Mouse (Mus musculus): ENCODE measurements at regions not wholly inside any gene's neighbourhood (a gene's known extent, or its start where the extent isn't known, plus 50 kb on each side); places are given as distances from the start of the nearest gene placed in this dataset.

DNA sequence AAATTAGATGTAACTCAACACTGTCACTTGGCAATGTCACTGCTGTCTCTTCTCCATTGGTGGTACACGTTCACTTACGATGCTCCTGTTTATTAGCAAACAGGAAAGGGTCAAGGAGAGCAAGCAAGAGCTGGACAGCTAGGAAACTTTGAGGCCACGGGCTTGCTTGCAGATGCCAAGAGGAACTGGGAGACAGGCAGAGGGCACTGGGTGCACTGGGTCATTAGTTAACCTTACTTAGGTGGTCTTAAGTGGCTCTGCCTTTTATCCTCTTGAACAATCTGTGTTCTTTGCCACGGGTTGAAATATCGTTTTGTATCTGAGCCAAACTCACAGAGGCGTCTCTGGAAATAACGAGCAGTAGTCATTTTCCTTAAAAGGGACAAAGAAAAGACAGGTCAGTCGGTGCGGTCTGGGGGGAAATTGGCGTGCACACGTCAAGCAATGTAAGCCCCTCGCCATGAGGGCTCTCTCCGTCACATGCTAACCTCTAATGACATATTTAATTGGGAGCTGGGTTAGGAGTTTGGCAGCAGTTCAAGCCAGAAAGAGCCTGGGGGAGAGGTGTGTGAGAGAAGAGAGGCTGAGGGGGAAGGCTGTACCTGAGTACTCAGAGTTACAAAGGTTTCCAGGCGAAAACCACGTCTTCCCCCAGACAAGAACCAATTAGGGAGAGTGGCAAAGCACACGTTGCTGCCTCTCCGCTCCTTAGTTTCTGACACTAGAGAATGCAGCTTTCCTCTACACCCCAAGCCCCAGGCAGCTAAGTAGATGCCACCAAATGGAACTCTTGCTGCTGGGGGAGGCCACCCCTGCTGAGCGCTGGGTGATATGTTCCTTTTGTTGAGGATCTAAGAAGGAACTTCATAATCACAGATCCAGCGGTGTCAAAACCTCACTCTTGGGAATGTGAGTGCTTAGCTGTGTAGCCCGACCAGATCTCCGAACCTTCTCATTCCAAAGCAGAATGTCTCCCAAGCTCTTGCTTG, 140.0 kb upstream of the Tut7 start:
- in situ Hi-C loops (cut with MseI, MboI): no loop called here

GRCm38 (mm10) chr13:59956441-59956840, 133.5 kb upstream of the Tut7 start:
- in situ Hi-C loops (cut with MseI, MboI): no loop called here

DNA sequence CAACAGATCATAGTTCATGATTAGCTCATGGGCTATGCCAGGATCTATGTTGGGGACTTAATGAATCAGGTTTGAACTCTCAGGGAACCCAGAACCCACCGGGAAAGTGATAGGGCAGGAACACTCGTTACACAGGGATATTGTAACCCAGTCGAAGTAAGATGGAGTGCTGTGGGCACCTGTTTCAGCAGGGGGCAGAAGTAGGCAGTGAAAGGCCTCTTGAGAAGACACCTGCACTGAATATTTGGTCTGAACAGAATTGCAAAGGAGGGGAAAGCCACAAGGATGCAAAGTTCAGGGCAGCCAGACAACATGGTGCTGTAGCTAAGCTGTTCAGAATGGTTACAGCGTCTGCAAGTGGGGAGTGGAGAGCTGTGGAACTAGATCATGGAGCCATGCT, 129.9 kb upstream of the Tut7 start:
- in situ Hi-C loops (cut with MseI, MboI): no loop called here

DNA sequence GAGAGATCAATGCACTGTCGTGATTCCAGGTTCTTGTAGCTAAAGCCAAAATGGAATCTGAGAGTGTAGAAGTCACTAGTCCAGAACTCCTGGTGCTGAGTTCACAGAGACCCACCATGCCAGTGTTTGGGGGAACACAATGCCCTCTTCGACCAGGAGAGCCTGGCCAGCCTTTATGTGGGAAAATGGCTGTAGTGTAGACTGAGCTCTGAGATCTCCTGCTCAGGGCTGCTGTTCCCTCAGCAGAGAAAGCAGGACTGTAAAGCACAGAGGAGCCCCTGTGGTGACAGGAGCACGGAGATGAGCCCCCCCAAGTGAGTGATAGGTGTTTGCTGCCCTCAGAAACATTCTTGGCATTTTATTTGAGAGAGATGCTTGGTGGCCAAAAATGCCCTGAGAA, 129.2 kb upstream of the Tut7 start:
- in situ Hi-C loops (cut with MseI, MboI): no loop called here

- in situ Hi-C loops (cut with MseI, MboI): no loop called here
Observed at GRCm38 (mm10) chr13:59950281-59950680, 127.3 kb upstream of the Tut7 start.

- in situ Hi-C loops (cut with MseI, MboI): no loop called here
Observed at GRCm38 (mm10) chr13:59949471-59949870, 126.5 kb upstream of the Tut7 start.

- in situ Hi-C loops (cut with MseI, MboI): no loop called here
Observed at GRCm38 (mm10) chr13:59948496-59949138, 125.7 kb upstream of the Tut7 start.

DNA sequence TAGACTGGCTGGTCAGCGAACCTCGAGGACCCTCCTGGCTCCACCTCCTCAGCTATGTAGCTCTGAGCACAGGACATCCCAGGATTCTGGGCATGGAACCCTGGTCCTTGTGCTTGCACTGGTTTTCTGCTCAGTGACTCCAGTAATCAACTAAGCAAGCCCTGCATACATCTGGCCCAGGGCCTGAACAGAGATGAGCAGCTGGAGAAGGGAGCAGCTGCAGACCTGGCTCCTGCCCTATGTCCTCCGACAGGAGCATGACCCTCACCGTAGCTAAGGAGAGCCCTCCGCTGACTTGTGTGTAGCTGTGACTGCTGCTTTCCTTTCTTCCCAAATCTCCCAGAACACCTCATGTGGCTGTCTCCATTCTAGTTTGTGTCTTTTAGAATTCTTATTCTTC, 124.5 kb upstream of the Tut7 start:
- in situ Hi-C loops (cut with MseI, MboI): no loop called here

- in situ Hi-C loops (cut with MseI, MboI): no loop called here
Observed at GRCm38 (mm10) chr13:59946509-59946908, 123.6 kb upstream of the Tut7 start.

DNA sequence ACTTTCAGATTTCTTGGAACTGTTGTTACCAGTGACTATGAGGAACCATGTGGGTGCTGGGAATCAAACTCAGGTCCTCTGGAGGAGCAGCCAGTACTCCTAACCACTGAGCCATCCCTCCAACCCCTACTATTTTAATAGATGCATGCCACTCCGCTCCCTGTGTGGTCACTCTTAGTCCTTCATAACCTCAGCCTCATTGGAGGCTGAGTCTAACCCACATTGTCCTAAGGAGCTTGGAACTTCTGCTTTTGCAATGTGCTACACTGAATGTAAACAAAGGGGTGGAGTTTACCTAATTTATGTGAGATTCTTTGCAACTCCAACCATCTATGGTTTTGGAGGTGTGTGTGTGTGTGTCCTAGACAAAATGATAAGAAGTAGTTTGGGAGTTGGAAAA, 122.7 kb upstream of the Tut7 start:
- in situ Hi-C loops (cut with MseI, MboI): no loop called here

GRCm38 (mm10) chr13:59943602-59944140, 120.7 kb upstream of the Tut7 start:
- in situ Hi-C loops (cut with MseI, MboI): no loop called here

- in situ Hi-C loops (cut with MseI, MboI): no loop called here
Observed at GRCm38 (mm10) chr13:59943020-59943419, 120.1 kb upstream of the Tut7 start.

DNA sequence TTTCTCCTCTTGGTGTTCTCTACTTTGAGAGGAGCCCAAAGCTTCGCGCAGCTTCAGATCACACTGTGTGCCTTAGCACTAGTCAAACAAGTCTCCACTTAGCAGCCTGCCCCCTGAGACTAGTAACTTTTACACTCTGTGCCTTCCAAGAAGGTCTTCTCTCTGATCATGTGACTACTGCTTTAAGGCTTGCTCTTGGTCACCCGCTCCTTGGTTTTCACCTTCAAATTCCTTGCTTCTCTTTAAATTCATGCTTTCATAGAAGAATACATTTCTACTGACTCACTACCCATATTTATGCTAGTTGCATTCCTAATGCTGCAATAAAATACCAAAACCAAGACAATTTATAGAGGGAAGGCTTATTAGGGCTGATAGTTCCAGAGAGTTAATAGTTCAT, 118.6 kb upstream of the Tut7 start:
- in situ Hi-C loops (cut with MseI, MboI): no loop called here

- in situ Hi-C loops (cut with MseI, MboI): no loop called here
Observed at GRCm38 (mm10) chr13:59940414-59941205, 117.7 kb upstream of the Tut7 start.

GRCm38 (mm10) chr13:59939886-59940285, 116.9 kb upstream of the Tut7 start:
- in situ Hi-C loops (cut with MseI, MboI): no loop called here

DNA sequence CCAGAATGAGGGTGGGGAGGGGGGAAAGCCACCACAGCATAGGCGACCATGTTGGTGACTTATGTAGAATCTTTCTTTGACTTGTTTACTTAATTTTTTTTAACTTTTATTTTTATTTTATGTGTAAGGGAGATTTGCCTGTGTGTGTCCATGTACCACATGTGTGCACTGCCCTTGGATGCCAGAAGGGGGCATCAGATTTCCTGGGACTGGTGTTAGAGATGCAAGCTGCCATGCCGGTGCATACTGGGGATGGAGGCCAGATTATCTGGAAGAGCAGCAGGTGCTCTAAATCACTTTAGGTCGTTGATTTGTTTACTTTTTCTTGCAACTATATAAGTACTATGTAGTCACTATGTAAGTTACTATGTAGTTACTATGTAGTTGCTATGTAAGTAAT, 114.2 kb upstream of the Tut7 start:
- in situ Hi-C loops (cut with MseI, MboI): no loop called here

- in situ Hi-C loops (cut with MseI, MboI): no loop called here
Observed at GRCm38 (mm10) chr13:59934556-59934955, 111.6 kb upstream of the Tut7 start.

- in situ Hi-C loops (cut with MseI, MboI): no loop called here
Observed at GRCm38 (mm10) chr13:59934093-59934492, 111.1 kb upstream of the Tut7 start.

DNA sequence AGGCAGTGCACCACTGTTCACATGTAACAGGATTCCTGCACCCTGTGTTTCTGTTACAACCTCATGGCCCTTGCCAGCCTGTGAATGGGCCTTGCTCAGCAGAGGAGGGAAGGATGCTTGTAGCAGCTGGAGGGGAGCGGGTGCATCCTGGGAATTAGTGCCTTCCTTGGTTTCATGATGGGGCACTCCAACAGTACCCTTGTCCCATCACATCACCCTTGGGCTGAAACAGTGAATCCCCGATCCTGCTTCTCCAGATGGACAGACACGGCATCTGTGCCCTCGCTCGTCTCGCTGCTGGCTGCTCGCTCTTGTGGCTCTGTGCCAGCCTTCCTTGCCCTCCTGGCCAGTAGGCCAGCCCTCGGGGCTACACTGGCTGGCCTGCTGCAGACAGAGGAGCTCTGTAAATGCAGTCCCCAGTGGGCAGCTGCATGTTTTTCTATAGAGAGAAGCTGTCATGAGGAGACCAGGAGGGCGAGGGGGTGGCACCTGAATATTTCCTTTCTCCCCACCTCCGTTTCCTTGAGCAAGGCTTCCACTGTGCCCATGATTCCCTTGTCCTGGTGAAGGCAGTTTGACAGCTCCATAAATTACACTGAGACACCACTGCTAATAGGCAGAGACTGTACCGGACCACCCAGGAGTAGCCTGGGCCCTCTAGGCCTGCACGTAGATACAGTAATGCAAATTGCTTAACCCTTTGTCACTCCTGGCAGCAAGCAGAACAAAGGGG, 104.6 kb upstream of the Tut7 start:
- in situ Hi-C loops (cut with MseI, MboI): no loop called here

DNA sequence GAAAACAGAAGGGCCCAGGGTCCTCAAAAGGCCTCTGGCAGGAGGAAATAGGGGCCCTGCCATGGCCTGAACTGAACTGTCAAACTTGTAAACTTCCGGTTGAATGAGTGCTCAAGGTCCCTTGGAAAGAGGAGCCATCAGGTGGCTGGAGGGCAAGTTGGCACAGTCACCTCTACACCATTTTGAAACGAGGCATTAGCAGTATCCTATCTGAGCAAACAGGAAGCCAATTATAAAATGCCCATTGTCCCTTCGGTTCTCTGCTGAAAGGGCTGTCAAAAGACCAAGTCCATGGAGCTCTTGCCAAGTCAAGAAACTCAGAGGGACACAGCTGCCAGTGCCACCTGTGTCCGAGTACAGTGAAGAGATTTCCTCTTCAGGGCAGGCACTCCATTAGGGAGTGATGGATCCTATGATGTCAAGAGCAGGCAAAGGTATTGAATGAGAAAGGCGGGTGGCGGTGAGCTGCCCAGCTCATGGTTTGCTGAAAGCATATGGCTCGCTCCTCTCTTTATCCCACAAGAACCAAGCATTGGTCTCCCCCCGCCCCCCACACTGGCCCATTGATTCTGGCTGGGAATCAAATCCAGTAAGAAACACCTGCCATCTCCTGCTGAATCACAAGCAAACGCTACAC, 103.0 kb upstream of the Tut7 start:
- in situ Hi-C loops (cut with MseI, MboI): no loop called here

- in situ Hi-C loops (cut with MseI, MboI): no loop called here
Observed at GRCm38 (mm10) chr13:59917185-59917584, 94.2 kb upstream of the Tut7 start.

Data from mouse trophoblast stem cell (cell line).